Mouse (Mus musculus) liver, embryonic 14.5 days (tissue): ENCODE data around the gene Nt5e. TPM values are rescaled to one million over a fixed set of nuclear protein-coding genes. Genes with fewer than 3 reads are reported as not detected.

Experiments
- ATAC-seq: fragments of 200-750 bp; cut with Nextera tagmentation; 2 replicates; pipeline ENCODE4 v1.8.0; 2017; ENCODE audit warnings: moderate number of reproducible peaks, mild to moderate bottlenecking, moderate library complexity; ENCODE audit not compliant: insufficient read depth
- DNase-seq, 3 experiments: peaks; one replicate each; pipeline ENCODE4 v3.0.0-alpha.2; 2012 to 2013; ENCODE audit warnings: low read depth in 3 of 3, low spot score in 3 of 3
- H3K27ac ChIP-seq: fragments of 300-500 bp; sonication (generic); 2 replicates; pipeline ENCODE4 v1.5.1; 2014; ENCODE audit warnings: moderate library complexity, mild to moderate bottlenecking, control low read depth, inconsistent platforms
- H3K27me3 ChIP-seq: fragments of 300-500 bp; sonication (generic); 2 replicates; pipeline ENCODE4 v1.6.1; 2014; ENCODE audit warnings: mild to moderate bottlenecking, low read length, moderate library complexity; ENCODE audit not compliant: control insufficient read depth, insufficient read depth
- H3K36me3 ChIP-seq: fragments of 300-500 bp; sonication (generic); replicated peaks from 2 replicates; pipeline ENCODE4 v1.6.1; 2014; ENCODE audit warnings: low read depth; ENCODE audit not compliant: control insufficient read depth, insufficient read depth
- H3K4me1 ChIP-seq, 2 experiments: fragments of 200-500 bp in 1 of 2; fragments of 300-500 bp in 1 of 2; sonication (generic) in 1 of 2; replicated peaks; 2 replicates each; pipeline ENCODE4 v1.6.1; 2012 to 2014; ENCODE audit warnings: antibody characterized with exemption in 1 of 2, inconsistent platforms in 1 of 2, low read length in 1 of 2; ENCODE audit not compliant: control insufficient read depth in 2 of 2, insufficient read depth in 2 of 2
- H3K4me2 ChIP-seq: fragments of 300-500 bp; sonication (generic); 2 replicates; pipeline ENCODE4 v1.6.1; 2014; ENCODE audit warnings: low read depth, mild to moderate bottlenecking, control low read depth, moderate library complexity
- H3K4me3 ChIP-seq, 2 experiments: fragments of 200-500 bp in 1 of 2; fragments of 300-500 bp in 1 of 2; sonication (generic) in 1 of 2; 2 replicates each; pipeline ENCODE4 v1.5.1; 2012 to 2014; ENCODE audit warnings: low read depth in 2 of 2, low read length in 2 of 2, mild to moderate bottlenecking in 2 of 2, control low read depth in 1 of 2, inconsistent platforms in 1 of 2, moderate library complexity in 1 of 2; ENCODE audit not compliant: insufficient read depth in 1 of 2
- H3K9ac ChIP-seq: fragments of 300-500 bp; sonication (generic); replicated peaks from 2 replicates; pipeline ENCODE4 v1.6.1; 2014; ENCODE audit warnings: mild to moderate bottlenecking, control low read depth, moderate library complexity
- H3K9me3 ChIP-seq: fragments of 300-500 bp; sonication (generic); 2 replicates; pipeline ENCODE4 v1.6.1; 2016; ENCODE audit warnings: low read length, mixed read lengths; ENCODE audit not compliant: control insufficient read depth
- CTCF ChIP-seq: IDR thresholded peaks from 2 replicates; pipeline ENCODE4 v1.5.1; 2016; ENCODE audit warnings: antibody characterized with exemption, low read depth, control low read depth
- EP300 ChIP-seq: IDR thresholded peaks from 2 replicates; pipeline ENCODE4 v1.6.1; 2016; ENCODE audit warnings: antibody characterized with exemption, low read depth
- WGBS: fragments of 180-500 bp; shearing (Covaris S2); extraction: QIAGEN DNeasy Blood & Tissue Kit; methylation state at CpG from one replicate; pipeline ENCODE4 v1.1.7; 2014; ENCODE audit not compliant: insufficient replicate concordance; 5-methylcytosine and 5-hydroxymethylcytosine counted together
- polyA plus RNA-seq, 2 experiments: library from polyadenylated mRNA; depleted of rRNA in 1 of 2; stranded (reverse) in 1 of 2; unstranded in 1 of 2; fragments of >200 nt; fragmentation: Nextera tagmentation in 1 of 2; extraction: Ambion mirVana in 1 of 2; gene quantifications; 2 replicates each; pipeline versions ENCODE4 v1.2.1 to v1.2.3; 2012 to 2014

The Nt5e gene
- polyA plus RNA-seq, 2 experiments = 4.9 to 8.2 TPM

GRCm38 (mm10) chr9:88398461-88398860 is 71.5 kb downstream of the Nt5e start:
- Histone ChIP-seq H3K27me3 (no peaks in the 10 kb centered on the region), H3K4me1 (no peaks in the 10 kb centered on the region), H3K27ac (no peak overlapping the region), H3K4me2 (no peak overlapping the region), H3K9ac (no peak overlapping the region), H3K36me3 (peaks cover 2% of the 10 kb centered on the region; the same call in 1 of the 2 replicates), H3K4me3 (no peak overlapping the region), H3K9me3 (no peaks in the 10 kb centered on the region)
- 41% methylated on average over 1 of the region's 1 CpGs for WGBS
- DNase-seq = no peak
- ATAC-seq = no peak
- TF ChIP-seq EP300 (no peak), CTCF (peak; percentile 7; the same call in 1 of the 2 replicates)

GRCm38 (mm10) chr9:88404088-88404487 is 77.1 kb downstream of the Nt5e start:
- 23% methylated on average over 10 of the region's 10 CpGs for WGBS
- DNase-seq = peak; percentile 56 to 62 (median 56)
- H3K27ac ChIP-seq = no peak overlapping the region
- H3K36me3 ChIP-seq = peaks cover 2% of the 10 kb centered on the region; the same call in 1 of the 2 replicates
- TF ChIP-seq CTCF = no peak
- TF ChIP-seq EP300 = no peak; the same call in 1 of the 2 replicates
- H3K4me1 ChIP-seq = peaks cover 0 to 4% of the 10 kb centered on the region in 2 experiments; a peak in 1 of 4 replicates
- no peak overlapping the region for H3K4me3 ChIP-seq
- no peaks in the 10 kb centered on the region for H3K9me3 ChIP-seq
- peak overlapping the region; percentile 9 for H3K4me2 ChIP-seq
- ATAC-seq = peak; percentile 86
- H3K9ac ChIP-seq = no peak overlapping the region
- H3K27me3 ChIP-seq = no peaks in the 10 kb centered on the region

GRCm38 (mm10) chr9:88404515-88404914 is 77.5 kb downstream of the Nt5e start:
- H3K9me3 ChIP-seq = no peaks in the 10 kb centered on the region
- no peak overlapping the region for H3K9ac ChIP-seq
- H3K4me1 ChIP-seq = peaks cover 0 to 4% of the 10 kb centered on the region in 2 experiments; a peak in 1 of 4 replicates
- TF ChIP-seq CTCF (no peak), EP300 (no peak)
- ATAC-seq (peak; percentile 62; the same call in 1 of the 2 replicates), DNase-seq (no peak)
- no peak overlapping the region for H3K4me3 ChIP-seq
- H3K27me3 ChIP-seq = no peaks in the 10 kb centered on the region
- H3K27ac ChIP-seq = no peak overlapping the region
- H3K4me2 ChIP-seq = peak overlapping the region; percentile 9
- 50% methylated on average over 6 of the region's 6 CpGs for WGBS
- H3K36me3 ChIP-seq = peaks cover 2% of the 10 kb centered on the region

- H3K4me1 ChIP-seq = no peaks in the 10 kb centered on the region
- no peaks in the 10 kb centered on the region for H3K9me3 ChIP-seq
- H3K9ac ChIP-seq = no peak overlapping the region
- H3K36me3 ChIP-seq = no peaks in the 10 kb centered on the region; the same call in 1 of the 2 replicates
- no peaks in the 10 kb centered on the region for H3K27me3 ChIP-seq
- DNase-seq = no peak
- WGBS = 85% methylated on average over 2 of the region's 2 CpGs
- no peak overlapping the region for H3K4me2 ChIP-seq
- no peak overlapping the region for H3K4me3 ChIP-seq
- no peak for ATAC-seq
- H3K27ac ChIP-seq = no peak overlapping the region
- TF ChIP-seq CTCF = no peak
- no peak for TF ChIP-seq EP300
Measured at GRCm38 (mm10) chr9:88409978-88410377, 83.0 kb downstream of the Nt5e start.

GRCm38 (mm10) chr9:88416752-88417151 is 89.8 kb downstream of the Nt5e start:
- ATAC-seq (no peak), DNase-seq (no peak)
- H3K27ac ChIP-seq = no peak overlapping the region
- H3K9ac ChIP-seq = no peak overlapping the region
- H3K9me3 ChIP-seq = no peaks in the 10 kb centered on the region
- H3K27me3 ChIP-seq = no peaks in the 10 kb centered on the region
- no peak for TF ChIP-seq CTCF
- no peak for TF ChIP-seq EP300
- no peaks in the 10 kb centered on the region for H3K4me1 ChIP-seq
- no peak overlapping the region for H3K4me2 ChIP-seq
- 58% methylated on average over 1 of the region's 1 CpGs for WGBS
- H3K4me3 ChIP-seq = no peak overlapping the region
- H3K36me3 ChIP-seq = no peaks in the 10 kb centered on the region

Other genes starting within 250 kb of the Nt5e start
- 4.8 and 8.6 TPM in 2 replicates for gene Snx14, start 111.8 kb downstream of the Nt5e start, polyA plus RNA-seq (2012; rRNA removed)
- 9.9 and 10.1 TPM in 2 replicates for gene Snx14, start 111.8 kb downstream of the Nt5e start, polyA plus RNA-seq (2014; fragmentation: Nextera tagmentation; extraction: Ambion mirVana)
- gene Gm20537, start 129.4 kb downstream of the Nt5e start, polyA plus RNA-seq (2012; rRNA removed) = 0.06 and 0.57 TPM in 2 replicates
- gene Gm20537, start 129.4 kb downstream of the Nt5e start, polyA plus RNA-seq (2014; fragmentation: Nextera tagmentation; extraction: Ambion mirVana) = 0.20 TPM in 1 of 2 replicates, not detected in the other
- 10.7 and 24.3 TPM in 2 replicates for gene Syncrip, start 155.4 kb downstream of the Nt5e start, polyA plus RNA-seq (2012; rRNA removed)
- 47.0 and 53.4 TPM in 2 replicates for gene Syncrip, start 155.4 kb downstream of the Nt5e start, polyA plus RNA-seq (2014; fragmentation: Nextera tagmentation; extraction: Ambion mirVana)
- gene Zfp949, start 220.8 kb downstream of the Nt5e start, polyA plus RNA-seq (2012; rRNA removed) = 2.3 and 3.8 TPM in 2 replicates
- 5.8 and 6.0 TPM in 2 replicates for gene Zfp949, start 220.8 kb downstream of the Nt5e start, polyA plus RNA-seq (2014; fragmentation: Nextera tagmentation; extraction: Ambion mirVana)